Mouse (Mus musculus): ENCODE data around the gene Mtmr2.
"Not testable (repeated sequence)": the region's sequence is repeated elsewhere in the genome, so short reads cannot be mapped to it uniquely, and the experiment has no call there.

The Mtmr2 gene

GRCm38 (mm10) chr9:13748404-13748797 is at the start of gene Mtmr2:
Mtmr2 (plus strand) TSS chr9:13748410.
- no peak for DNase-seq (ENCODE audit: low read depth, low spot score)

DNA sequence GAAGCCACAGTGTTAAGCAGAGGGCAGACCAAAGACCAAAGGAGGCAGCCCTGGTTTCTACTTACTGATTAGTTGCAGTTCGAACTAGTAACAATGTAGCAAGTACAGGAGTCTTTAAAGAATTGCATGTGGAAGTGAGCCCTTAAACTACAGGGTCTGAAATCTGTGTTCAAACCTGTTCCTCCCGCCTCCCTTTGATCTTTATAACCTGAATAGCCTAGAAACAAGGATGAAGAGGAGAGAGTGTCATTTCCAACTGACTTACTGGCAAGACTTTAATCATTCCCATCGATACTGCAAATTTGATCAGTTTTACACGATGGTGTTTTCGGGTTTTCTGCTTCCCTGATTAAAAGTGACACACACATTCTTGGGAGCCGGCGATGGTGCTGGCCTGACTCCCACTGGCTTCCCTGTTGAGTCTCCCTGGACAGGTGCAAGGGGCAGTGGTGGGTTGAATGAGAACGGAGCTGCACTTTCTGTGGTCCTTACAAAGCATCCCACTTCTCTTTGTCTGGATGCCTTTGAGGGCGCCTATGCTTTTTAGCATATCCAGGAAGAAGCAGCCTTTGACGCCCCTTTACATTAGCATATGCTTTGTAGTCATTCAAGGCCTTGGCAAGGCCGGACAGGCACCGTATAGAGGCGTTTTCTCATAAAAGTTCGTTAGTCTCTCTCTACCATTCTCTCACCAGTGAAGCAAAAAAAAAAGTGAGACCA is 49.0 kb upstream of the Mtmr2 start:
- DNase-seq (ENCODE audit: low read depth, low spot score): no peak

DNA sequence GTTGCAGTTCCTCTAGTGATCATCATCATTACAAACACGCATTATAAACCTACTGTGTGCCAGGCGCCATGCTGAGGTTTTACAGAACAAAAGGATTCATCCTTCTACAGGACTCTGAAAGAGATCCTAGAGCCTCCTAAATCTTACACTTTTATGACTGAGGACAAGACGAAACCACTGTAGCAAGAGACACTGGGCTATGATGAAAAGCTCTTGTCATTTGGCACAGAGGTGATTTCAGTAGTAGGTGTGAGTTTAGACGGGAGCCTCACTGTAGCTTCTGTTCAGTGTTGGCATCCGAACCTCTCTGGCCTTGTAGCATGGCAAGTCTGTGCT is 48.5 kb upstream of the Mtmr2 start:
- no peak for DNase-seq (ENCODE audit: low read depth, low spot score)

GRCm38 (mm10) chr9:13701773-13702172 is 46.4 kb upstream of the Mtmr2 start:
- DNase-seq (ENCODE audit: low read depth, low spot score): no peak

DNA sequence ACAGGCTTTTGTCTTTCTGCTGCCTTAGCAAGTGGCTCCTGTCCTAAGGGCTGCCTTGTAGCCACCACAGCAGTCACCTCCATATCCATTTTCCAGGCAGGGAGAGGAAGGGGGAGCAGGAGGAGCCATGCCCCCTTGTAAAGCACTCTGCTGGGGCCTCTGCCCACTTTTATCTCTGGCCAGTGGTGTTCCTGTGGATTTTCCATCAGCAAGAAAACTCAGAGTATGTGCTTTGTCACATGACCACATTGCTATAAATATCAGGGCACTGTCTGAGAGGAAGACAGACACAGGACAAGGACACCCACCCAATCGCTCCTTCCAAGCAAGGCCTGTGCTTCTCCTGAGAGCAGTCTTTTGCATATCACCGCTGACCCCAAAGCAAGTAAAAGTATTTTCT is 45.1 kb upstream of the Mtmr2 start:
- DNase-seq (ENCODE audit: low read depth, low spot score): no peak

GRCm38 (mm10) chr9:13704917-13705316 is 43.3 kb upstream of the Mtmr2 start:
- DNase-seq (ENCODE audit: low read depth, low spot score): no peak

DNA sequence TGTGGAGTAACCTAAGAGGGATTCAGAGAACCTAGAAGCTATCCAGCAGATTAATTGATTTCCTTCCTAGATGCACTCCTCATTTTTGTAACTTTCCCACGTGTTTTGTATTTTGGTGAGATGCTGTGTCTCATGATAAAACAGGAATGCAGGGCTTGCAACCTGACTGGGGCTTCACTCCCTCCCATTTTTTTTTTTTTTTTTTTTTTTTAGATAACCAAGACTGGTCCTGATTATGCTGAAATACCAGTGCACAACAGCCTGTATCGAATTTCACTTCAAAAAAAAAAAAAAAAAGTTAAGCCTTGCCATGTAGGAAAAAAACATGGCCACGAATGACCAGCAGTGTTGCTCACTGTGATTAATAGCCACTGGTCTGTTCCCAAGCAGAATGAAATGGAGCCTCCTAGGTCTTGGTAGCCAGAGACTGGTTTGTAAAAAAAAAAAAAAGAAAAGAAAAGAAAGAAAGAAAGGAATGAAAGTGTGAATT is 41.1 kb upstream of the Mtmr2 start:
- DNase-seq (ENCODE audit: low read depth, low spot score): no peak

DNA sequence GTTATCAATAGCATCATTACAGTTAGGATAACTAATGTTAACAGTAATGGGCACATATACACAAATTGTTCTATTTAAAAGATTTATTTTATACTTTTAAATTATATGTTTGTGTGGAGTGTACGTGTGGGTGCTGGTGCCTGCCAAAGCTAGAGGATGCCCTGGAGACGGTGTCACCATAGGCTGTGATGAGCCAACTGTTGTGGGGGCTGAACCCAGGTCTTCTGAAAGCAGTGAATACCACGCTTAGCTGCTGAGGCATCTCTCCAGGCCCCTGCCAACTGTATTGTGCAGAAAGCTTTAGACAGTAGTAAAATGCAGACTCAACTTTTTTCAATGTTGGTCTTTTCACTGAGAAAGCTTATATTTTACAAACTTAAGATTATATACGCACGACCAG is 38.8 kb upstream of the Mtmr2 start:
- DNase-seq (ENCODE audit: low read depth, low spot score): no peak

- DNase-seq (ENCODE audit: low read depth, low spot score): not testable (repeated sequence)
Observed at GRCm38 (mm10) chr9:13715891-13716290, 32.3 kb upstream of the Mtmr2 start.

GRCm38 (mm10) chr9:13716316-13717099 is 31.7 kb upstream of the Mtmr2 start:
- peak; percentile 75 for DNase-seq (ENCODE audit: low read depth, low spot score)

DNA sequence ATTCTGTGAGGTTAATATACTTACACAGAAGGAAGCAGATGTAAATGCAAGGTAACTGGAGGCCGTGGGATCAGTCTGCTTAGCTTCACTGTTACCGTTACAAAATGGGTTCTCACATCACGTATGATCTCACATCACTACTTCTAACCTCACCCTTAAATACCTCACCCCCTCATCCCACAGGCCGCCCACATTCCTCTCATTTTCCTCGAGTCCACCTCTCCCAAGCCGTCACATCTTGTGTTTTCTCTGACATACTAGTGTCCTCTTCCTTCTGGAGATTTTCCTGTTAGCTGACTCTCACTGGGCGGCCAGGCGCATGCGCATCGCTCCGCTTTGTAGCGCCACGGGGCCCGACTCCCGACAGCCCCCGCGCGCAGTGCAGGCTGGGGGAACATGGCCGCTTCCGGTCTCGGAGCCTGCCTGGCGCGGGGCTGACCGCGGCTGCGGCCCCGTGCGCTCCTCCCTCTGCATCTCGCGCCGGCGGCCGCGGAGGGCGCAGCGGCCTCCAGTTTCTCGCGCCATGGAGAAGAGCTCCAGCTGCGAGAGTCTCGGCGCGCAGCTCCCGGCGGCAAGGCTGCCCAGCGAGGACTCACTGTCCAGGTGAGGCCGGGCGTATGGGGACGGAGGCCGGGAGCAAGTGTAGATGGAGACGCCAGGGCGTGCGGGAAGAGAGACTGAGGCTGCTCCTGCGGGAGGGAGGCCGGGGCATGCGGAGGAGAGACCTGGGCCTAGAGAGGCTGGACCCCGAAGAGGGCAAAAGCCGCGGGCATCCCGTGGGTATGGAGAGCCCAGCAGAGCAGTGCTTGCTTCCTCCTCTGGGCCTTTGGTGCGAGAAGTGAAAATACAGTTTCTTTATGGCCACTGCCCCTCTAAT is 826 bp downstream of the Mtmr2 start:
- DNase-seq (ENCODE audit: low read depth, low spot score): peak; percentile 91

GRCm38 (mm10) chr9:13749675-13749998 is 1.4 kb downstream of the Mtmr2 start:
- DNase-seq (ENCODE audit: low read depth, low spot score): no peak

DNA sequence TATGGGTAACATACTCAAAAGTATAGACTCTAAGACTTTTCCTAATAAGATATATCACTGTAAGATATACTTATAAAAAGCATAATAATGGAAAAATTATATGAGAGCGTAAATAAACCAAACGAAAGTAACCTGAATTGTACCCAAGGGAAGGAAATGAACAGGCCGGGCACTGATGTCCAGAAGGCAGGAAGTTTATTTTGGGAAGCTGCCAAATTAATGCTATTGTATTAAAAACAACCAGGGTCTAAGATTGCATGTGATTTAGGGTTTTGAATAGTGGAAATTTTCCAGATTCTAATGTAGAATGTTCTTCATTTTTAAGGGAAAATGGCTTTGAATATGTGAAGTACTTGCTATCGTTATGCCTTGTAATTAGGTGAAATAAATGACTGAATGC is 4.3 kb downstream of the Mtmr2 start:
- DNase-seq (ENCODE audit: low read depth, low spot score): no peak

DNA sequence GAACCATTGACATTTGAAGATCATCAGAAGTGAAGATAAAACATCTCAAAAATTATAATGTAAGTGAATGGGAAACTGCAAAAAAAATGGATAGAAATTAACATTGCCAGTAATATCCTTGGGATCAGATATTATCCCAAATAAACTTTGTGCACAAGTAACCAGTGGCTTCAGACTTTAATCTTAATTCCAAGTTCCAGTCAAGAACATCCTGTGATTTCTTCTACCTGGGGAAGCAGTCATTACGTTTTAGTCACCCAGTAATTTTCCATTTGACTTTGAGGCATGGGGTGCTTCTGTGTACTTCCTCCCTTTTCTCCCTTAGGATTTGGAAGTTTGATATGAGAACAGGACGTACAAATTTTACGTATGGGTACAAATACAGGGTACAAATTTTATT is 12.2 kb downstream of the Mtmr2 start:
- DNase-seq (ENCODE audit: low read depth, low spot score): no peak

DNA sequence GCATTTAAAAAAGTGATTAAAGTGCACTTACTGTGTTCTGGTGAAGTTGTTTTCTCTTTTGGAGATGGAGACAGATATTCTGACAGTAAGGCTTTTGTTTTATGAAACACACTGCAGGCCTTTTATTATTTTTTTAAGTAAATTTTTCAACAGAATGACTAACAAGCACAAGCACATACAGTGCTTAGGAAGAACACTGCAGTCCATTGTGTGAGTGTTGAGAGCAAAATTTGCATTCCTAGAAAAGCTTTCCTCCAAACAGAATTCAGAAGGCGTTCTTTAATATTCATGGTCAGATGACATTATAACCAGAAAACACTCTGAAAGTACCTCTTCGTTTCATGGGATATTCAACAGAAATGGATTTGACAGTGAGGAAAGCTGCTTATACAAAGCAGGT is 17.4 kb downstream of the Mtmr2 start:
- DNase-seq (ENCODE audit: low read depth, low spot score): no peak

- no peak for DNase-seq (ENCODE audit: low read depth, low spot score)
Observed at GRCm38 (mm10) chr9:13766570-13766969, 18.4 kb downstream of the Mtmr2 start.

- DNase-seq (ENCODE audit: low read depth, low spot score): no peak
Observed at GRCm38 (mm10) chr9:13774732-13775131, 26.5 kb downstream of the Mtmr2 start.

- no peak for DNase-seq (ENCODE audit: low read depth, low spot score)
Observed at GRCm38 (mm10) chr9:13781985-13782384, 33.8 kb downstream of the Mtmr2 start.

- not testable (repeated sequence) for DNase-seq (ENCODE audit: low read depth, low spot score)
Observed at GRCm38 (mm10) chr9:13790864-13791263, 42.7 kb downstream of the Mtmr2 start.

DNA sequence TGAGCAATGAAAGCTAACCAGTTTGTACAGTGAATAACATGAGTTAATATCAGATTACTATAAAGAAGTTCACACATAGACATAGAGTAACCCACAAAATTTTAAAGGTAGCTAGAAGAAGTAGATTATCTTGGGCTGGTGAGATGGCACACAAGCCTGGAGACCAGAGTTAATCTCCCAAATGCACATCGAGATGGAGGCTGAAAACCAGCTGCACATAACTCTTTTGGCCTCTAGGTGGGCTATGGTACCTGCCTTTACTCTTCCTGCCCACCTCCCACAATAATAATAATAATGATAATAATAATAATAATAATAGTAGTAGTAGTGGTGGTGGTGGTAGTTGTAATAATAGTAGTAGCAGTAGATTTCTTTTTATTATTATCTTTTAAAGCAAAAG is 46.1 kb downstream of the Mtmr2 start:
- DNase-seq (ENCODE audit: low read depth, low spot score): no peak

- DNase-seq (ENCODE audit: low read depth, low spot score): no peak
Observed at GRCm38 (mm10) chr9:13794756-13795155, 46.5 kb downstream of the Mtmr2 start.

GRCm38 (mm10) chr9:13804480-13804879 is 56.3 kb downstream of the Mtmr2 start:
- DNase-seq (ENCODE audit: low read depth, low spot score): no peak

All from embryo, embryonic 11.5 days (tissue).